Mouse (Mus musculus): Measurements from ENCODE around the gene St5. TPM values are rescaled to one million over a fixed set of nuclear protein-coding genes. Genes with fewer than 3 reads are reported as not detected.
A peak's percentile ranks its signal among the peaks of the same experiment; 100 is the strongest.

The St5 gene
- polyA plus RNA-seq, 1 experiment from 2014 or later = 43.4 TPM

- H3K9me3 ChIP-seq = no peaks in the 10 kb centered on the region
- H3K4me2 ChIP-seq = no peak overlapping the region
- H3K9ac ChIP-seq (replicated peaks) = no peak overlapping the region
- no peaks in the 10 kb centered on the region for H3K27me3 ChIP-seq
- H3K36me3 ChIP-seq = no peaks in the 10 kb centered on the region
- H3K4me1 ChIP-seq (replicated peaks) = peaks cover 45% of the 10 kb centered on the region
- ATAC-seq (ENCODE audit: insufficient number of reproducible peaks, insufficient read depth, low FRiP score, low TSS enrichment, low read depth) = no peak
- 49% methylated on average over 5 of the region's 5 CpGs for WGBS
- H3K4me3 ChIP-seq (replicated peaks) = no peak overlapping the region
- H3K27ac ChIP-seq = peak overlapping the region; percentile 50; the same call in 1 of the 2 replicates
Observed at GRCm38 (mm10) chr7:109637391-109637790, 66.0 kb downstream of the St5 start.

DNA sequence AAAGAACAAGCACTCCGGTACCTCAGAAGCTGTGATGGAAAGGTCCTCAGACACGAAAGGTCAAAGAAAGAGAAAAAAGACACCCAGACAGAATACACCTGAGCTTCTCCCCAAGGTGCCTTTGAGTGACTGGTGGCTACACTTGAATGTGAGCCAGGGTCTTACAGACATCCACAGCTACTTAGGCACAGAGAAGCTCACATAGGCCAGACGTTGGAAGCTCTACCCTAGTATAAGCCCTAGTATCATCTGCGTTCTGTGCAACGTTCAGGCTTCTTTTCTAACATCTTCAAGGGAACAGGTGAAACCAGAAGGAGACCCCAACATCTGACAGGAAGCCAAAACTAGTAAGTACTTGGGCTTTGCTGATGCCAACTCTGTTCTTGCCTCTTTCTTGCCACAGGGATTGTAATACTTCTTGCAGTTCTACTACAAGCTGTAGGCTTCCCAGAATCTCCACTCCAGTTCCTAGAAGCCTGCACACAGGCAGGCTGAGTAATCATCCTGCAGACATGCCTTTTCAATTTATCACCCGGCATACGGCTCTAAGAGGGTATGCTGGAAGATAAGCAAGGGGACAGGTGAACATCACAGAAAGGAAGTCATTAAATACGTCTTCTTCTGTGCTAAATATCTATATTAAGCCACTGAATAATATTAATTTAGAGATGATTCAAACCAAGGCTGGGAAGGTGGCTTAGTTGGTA lies 67.2 kb downstream of the St5 start:
- H3K4me1 ChIP-seq (replicated peaks) = peaks cover 40% of the 10 kb centered on the region
- H3K4me2 ChIP-seq = no peak overlapping the region
- H3K27ac ChIP-seq = no peak overlapping the region
- no peaks in the 10 kb centered on the region for H3K36me3 ChIP-seq
- 75% methylated on average over 8 of the region's 8 CpGs for WGBS
- H3K9ac ChIP-seq (replicated peaks) = no peak overlapping the region
- H3K27me3 ChIP-seq = no peaks in the 10 kb centered on the region
- no peak for ATAC-seq (ENCODE audit: insufficient number of reproducible peaks, insufficient read depth, low FRiP score, low TSS enrichment, low read depth)
- no peaks in the 10 kb centered on the region for H3K9me3 ChIP-seq
- no peak overlapping the region for H3K4me3 ChIP-seq (replicated peaks)

- Histone ChIP-seq H3K9me3 (no peaks in the 10 kb centered on the region), H3K4me1 (replicated peaks) (peaks cover 37% of the 10 kb centered on the region), H3K36me3 (no peaks in the 10 kb centered on the region; the same call in 1 of the 2 replicates), H3K4me3 (replicated peaks) (no peak overlapping the region), H3K9ac (replicated peaks) (no peak overlapping the region), H3K27me3 (no peaks in the 10 kb centered on the region), H3K4me2 (no peak overlapping the region), H3K27ac (no peak overlapping the region)
- ATAC-seq (ENCODE audit: insufficient number of reproducible peaks, insufficient read depth, low FRiP score, low TSS enrichment, low read depth) = no peak
- WGBS = 47% methylated on average over 15 of the region's 15 CpGs
Observed at GRCm38 (mm10) chr7:109633404-109634085, 69.9 kb downstream of the St5 start.

- Histone ChIP-seq H3K36me3 (no peaks in the 10 kb centered on the region; the same call in 1 of the 2 replicates), H3K27me3 (no peaks in the 10 kb centered on the region)
- 80% methylated on average over 6 of the region's 6 CpGs for WGBS
Observed at GRCm38 (mm10) chr7:109631330-109631729, 72.1 kb downstream of the St5 start.

DNA sequence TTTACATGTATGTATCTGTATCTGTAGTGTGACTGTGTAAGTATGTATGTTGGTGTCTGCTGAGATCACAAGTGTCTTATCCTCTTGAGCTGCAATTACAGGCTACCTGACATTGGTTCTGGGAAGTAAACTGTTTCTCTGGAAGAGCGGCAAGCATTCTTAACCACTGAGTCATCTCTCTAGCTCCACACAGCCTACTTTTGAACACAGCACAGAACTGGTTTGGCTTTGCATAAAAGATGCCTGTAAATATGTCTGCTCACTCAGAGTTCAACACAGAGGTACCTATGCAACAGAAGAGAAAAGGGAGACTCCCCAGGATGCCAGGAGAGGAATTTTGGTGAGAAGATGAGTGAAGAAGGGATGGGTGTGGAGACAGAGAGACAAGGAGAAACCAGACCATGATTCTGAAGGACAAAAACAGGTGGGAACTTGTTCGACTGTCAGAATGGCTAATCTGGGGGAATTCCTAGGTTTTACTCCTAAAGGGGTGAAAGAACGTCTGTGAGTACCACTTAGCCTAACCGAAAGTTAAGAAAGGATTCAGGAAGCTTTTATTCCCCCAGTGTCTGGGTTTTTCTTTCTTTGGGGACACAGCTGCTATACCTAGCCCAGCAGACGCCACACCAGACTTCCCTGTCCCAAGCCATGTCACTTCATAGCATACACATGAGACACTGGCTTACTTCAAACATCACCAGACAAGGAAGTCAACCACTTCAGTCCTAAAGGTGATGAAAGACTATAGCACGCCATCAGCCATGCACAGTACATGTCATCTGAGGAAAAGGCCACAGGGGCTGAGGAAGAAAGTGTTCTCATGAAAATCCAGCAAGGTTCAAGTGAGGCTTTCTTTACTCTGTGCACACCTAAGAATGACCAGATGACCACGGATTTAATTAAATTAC lies 73.3 kb downstream of the St5 start:
- no peaks in the 10 kb centered on the region; the same call in 1 of the 2 replicates for H3K36me3 ChIP-seq
- H3K9me3 ChIP-seq = no peaks in the 10 kb centered on the region
- no peak for ATAC-seq (ENCODE audit: insufficient number of reproducible peaks, insufficient read depth, low FRiP score, low TSS enrichment, low read depth)
- 78% methylated on average over 7 of the region's 7 CpGs for WGBS
- H3K4me2 ChIP-seq = no peak overlapping the region
- H3K4me3 ChIP-seq (replicated peaks) = no peak overlapping the region
- no peak overlapping the region for H3K9ac ChIP-seq (replicated peaks)
- H3K27ac ChIP-seq = no peak overlapping the region
- H3K4me1 ChIP-seq (replicated peaks) = peaks cover 22% of the 10 kb centered on the region
- H3K27me3 ChIP-seq = no peaks in the 10 kb centered on the region

More at GRCm38 (mm10) chr7:109631330-109631729, 72.1 kb downstream of the St5 start:
- H3K9ac ChIP-seq (replicated peaks) = no peak overlapping the region
- no peak for ATAC-seq (ENCODE audit: insufficient number of reproducible peaks, insufficient read depth, low FRiP score, low TSS enrichment, low read depth)
- H3K4me3 ChIP-seq (replicated peaks) = no peak overlapping the region
- H3K4me2 ChIP-seq = no peak overlapping the region
- H3K27ac ChIP-seq = no peak overlapping the region
- H3K9me3 ChIP-seq = no peaks in the 10 kb centered on the region
- peaks cover 22% of the 10 kb centered on the region for H3K4me1 ChIP-seq (replicated peaks)

DNA sequence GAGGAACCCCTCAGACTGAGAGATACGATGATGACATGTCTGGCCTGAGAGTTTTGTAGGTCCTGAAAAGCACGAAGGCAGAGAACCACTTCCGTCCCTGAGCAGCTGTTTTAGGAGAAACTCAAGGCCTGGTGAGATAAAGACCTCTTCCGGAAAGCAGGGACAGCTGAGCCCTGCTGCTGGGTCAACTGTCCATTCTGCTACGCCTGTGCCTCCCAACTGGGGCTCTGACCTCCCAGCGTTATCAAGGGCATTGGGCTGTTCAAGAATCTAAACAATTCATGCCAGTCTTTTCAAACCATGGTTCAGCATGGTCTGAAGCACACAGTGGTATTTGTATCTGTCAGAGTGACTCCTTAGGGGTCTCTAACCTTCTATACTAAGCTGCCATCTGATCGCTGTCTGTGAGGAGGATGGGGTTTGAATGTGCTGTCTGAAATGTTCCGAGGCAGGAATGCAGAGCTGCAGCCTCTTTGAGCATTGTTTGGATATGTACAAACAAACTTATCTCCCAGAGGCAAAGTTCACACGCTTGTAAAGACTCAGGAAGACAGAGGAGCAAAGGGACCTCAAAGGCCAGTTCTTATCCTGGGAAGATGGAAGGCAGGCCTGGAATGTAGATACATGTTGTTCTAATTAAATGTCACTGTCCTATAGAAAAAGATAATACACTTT lies 74.3 kb downstream of the St5 start:
- 73% methylated on average over 9 of the region's 9 CpGs for WGBS
- Histone ChIP-seq H3K4me2 (no peak overlapping the region), H3K36me3 (no peaks in the 10 kb centered on the region; the same call in 1 of the 2 replicates), H3K9me3 (no peaks in the 10 kb centered on the region), H3K27me3 (no peaks in the 10 kb centered on the region), H3K4me3 (replicated peaks) (no peak overlapping the region), H3K4me1 (replicated peaks) (peaks cover 19% of the 10 kb centered on the region), H3K27ac (peak overlapping the region; percentile 23; the same call in 1 of the 2 replicates), H3K9ac (replicated peaks) (no peak overlapping the region)
- ATAC-seq (ENCODE audit: insufficient number of reproducible peaks, insufficient read depth, low FRiP score, low TSS enrichment, low read depth) = no peak

- H3K4me3 ChIP-seq (replicated peaks) = no peak overlapping the region
- no peak overlapping the region for H3K27ac ChIP-seq
- H3K9ac ChIP-seq (replicated peaks) = no peak overlapping the region
- no peaks in the 10 kb centered on the region for H3K27me3 ChIP-seq
- no peak overlapping the region for H3K4me2 ChIP-seq
- H3K4me1 ChIP-seq (replicated peaks) = peaks cover 10% of the 10 kb centered on the region; the same call in 1 of the 2 replicates
- ATAC-seq (ENCODE audit: insufficient number of reproducible peaks, insufficient read depth, low FRiP score, low TSS enrichment, low read depth) = no peak
- WGBS = 84% methylated on average over 2 of the region's 2 CpGs
- no peaks in the 10 kb centered on the region; the same call in 1 of the 2 replicates for H3K36me3 ChIP-seq
- H3K9me3 ChIP-seq = no peaks in the 10 kb centered on the region
Observed at GRCm38 (mm10) chr7:109627851-109628250, 75.6 kb downstream of the St5 start.

DNA sequence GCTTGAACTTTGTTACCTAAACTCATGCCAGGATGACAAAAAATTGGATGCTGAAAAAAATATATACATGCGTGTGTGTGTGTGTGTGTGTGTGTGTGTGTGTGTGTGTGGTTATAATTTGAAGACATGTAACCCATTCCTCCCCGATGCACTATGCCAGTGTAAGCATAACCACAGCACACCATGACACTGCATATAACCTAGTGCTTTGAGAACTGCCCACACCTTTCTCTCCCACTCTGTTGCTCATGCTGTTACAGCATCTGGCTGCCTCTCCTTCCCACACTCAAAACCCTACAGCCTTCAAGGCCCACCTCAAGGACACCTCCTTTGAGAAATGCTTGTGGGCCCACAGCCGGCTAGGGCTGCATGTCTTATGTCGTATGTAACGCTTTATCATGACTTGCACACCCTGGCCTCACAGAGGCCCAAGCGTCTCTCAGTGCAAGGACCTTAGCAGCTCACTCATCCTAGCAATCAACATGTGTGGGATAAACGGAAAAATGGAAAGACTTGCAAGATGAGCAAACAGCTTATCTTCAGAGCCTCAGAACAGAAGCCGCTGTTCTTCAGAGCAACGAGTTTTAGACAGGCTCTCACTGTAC lies 81.1 kb downstream of the St5 start:
- Histone ChIP-seq H3K4me3 (replicated peaks) (no peak overlapping the region), H3K36me3 (0 out of 2 replicates have a peak, but pooled peaks cover 3% of the 10 kb centered on the region), H3K27me3 (no peaks in the 10 kb centered on the region), H3K9me3 (no peaks in the 10 kb centered on the region), H3K9ac (replicated peaks) (no peak overlapping the region), H3K27ac (no peak overlapping the region), H3K4me1 (replicated peaks) (no peaks in the 10 kb centered on the region), H3K4me2 (no peak overlapping the region)
- no peak for ATAC-seq (ENCODE audit: insufficient number of reproducible peaks, insufficient read depth, low FRiP score, low TSS enrichment, low read depth)
- 84% methylated on average over 9 of the region's 9 CpGs for WGBS

GRCm38 (mm10) chr7:109620967-109621366 lies 82.4 kb downstream of the St5 start:
- no peak overlapping the region; the same call in 1 of the 2 replicates for H3K27ac ChIP-seq
- 44% methylated on average over 2 of the region's 2 CpGs for WGBS

GRCm38 (mm10) chr7:109620288-109620687 lies 83.1 kb downstream of the St5 start:
- ATAC-seq (ENCODE audit: insufficient number of reproducible peaks, insufficient read depth, low FRiP score, low TSS enrichment, low read depth) = no peak
- Histone ChIP-seq H3K4me1 (replicated peaks) (peaks cover 20% of the 10 kb centered on the region), H3K36me3 (0 out of 2 replicates have a peak, but pooled peaks cover 3% of the 10 kb centered on the region), H3K9ac (replicated peaks) (no peak overlapping the region), H3K9me3 (no peaks in the 10 kb centered on the region), H3K4me3 (replicated peaks) (no peak overlapping the region), H3K4me2 (no peak overlapping the region), H3K27me3 (no peaks in the 10 kb centered on the region), H3K27ac (no peak overlapping the region)
- 86% methylated on average over 3 of the region's 3 CpGs for WGBS

More at GRCm38 (mm10) chr7:109620967-109621366, 82.4 kb downstream of the St5 start:
- ATAC-seq (ENCODE audit: insufficient number of reproducible peaks, insufficient read depth, low FRiP score, low TSS enrichment, low read depth) = no peak
- Histone ChIP-seq H3K4me2 (no peak overlapping the region), H3K36me3 (0 out of 2 replicates have a peak, but pooled peaks cover 3% of the 10 kb centered on the region), H3K9ac (replicated peaks) (no peak overlapping the region), H3K4me1 (replicated peaks) (peaks cover 13% of the 10 kb centered on the region), H3K4me3 (replicated peaks) (no peak overlapping the region), H3K9me3 (no peaks in the 10 kb centered on the region), H3K27me3 (no peaks in the 10 kb centered on the region)

Measured in limb, embryonic 12.5 days (tissue).